Mouse (Mus musculus) embryonic facial prominence, embryonic 10.5 days (tissue): Measurements from ENCODE around the gene Nmi. TPM values are rescaled to one million over a fixed set of nuclear protein-coding genes. Genes with fewer than 3 reads are reported as not detected.
"Not testable (repeated sequence)": the region's sequence is repeated elsewhere in the genome, so short reads cannot be mapped to it uniquely, and the experiment has no call there.

Experiments used
- DNase-seq: peaks from one replicate; pipeline ENCODE4 v3.0.0-alpha.2; 2017; ENCODE audit warnings: low spot score
- H3K27ac ChIP-seq: fragments of 300-500 bp; sonication (generic); replicated peaks from 2 replicates; pipeline ENCODE4 v1.5.1; 2016; ENCODE audit warnings: mild to moderate bottlenecking
- H3K27me3 ChIP-seq: fragments of 300-500 bp; sonication (generic); replicated peaks from 2 replicates; pipeline ENCODE4 v1.6.1; 2016; ENCODE audit warnings: low read depth, mild to moderate bottlenecking; ENCODE audit not compliant: poor library complexity, severe bottlenecking
- H3K36me3 ChIP-seq: fragments of 300-500 bp; sonication (generic); replicated peaks from 2 replicates; pipeline ENCODE4 v1.6.1; 2016; ENCODE audit warnings: mild to moderate bottlenecking, moderate library complexity
- H3K4me1 ChIP-seq: fragments of 300-500 bp; sonication (generic); 2 replicates; pipeline ENCODE4 v1.6.1; 2016
- H3K4me3 ChIP-seq: fragments of 300-500 bp; sonication (generic); 2 replicates; pipeline ENCODE4 v1.5.1; 2016; ENCODE audit warnings: mild to moderate bottlenecking, moderate library complexity
- H3K9me3 ChIP-seq: fragments of 300-500 bp; sonication (generic); 2 replicates; pipeline ENCODE4 v1.6.1; 2016; ENCODE audit warnings: mild to moderate bottlenecking
- WGBS: fragments of 180-500 bp; shearing (Covaris S2); methylation state at CpG from one replicate; pipeline ENCODE4 v1.1.7; 2016; 5-methylcytosine and 5-hydroxymethylcytosine counted together
- polyA plus RNA-seq: library from polyadenylated mRNA; unstranded; fragments of >200 nt; fragmentation: Nextera tagmentation; extraction: Ambion mirVana; gene quantifications from 2 replicates; pipeline ENCODE4 v1.2.1, GENCODE M21; 2016

The Nmi gene
- polyA plus RNA-seq = 4.4 and 6.1 TPM in 2 replicates

GRCm38 (mm10) chr2:51973410-51973968, at the start of gene Nmi:
Gene Nmi, minus strand, starts transcription at chr2:51973494.
- H3K36me3 ChIP-seq = no peaks in the 10 kb centered on the region
- peak; percentile 17 for DNase-seq
- peak within 1 kb of the TSS; percentile 74 for H3K4me3 ChIP-seq
- H3K9me3 ChIP-seq = no peaks in the 10 kb centered on the region
- peaks cover 6% of the 10 kb centered on the region; the same call in 1 of the 2 replicates for H3K4me1 ChIP-seq
- peaks cover 4% of the 10 kb centered on the region; the same call in 1 of the 2 replicates for H3K27me3 ChIP-seq
- peak within 1 kb of the TSS; percentile 90 for H3K27ac ChIP-seq
- 79% methylated on average over 9 of the region's 9 CpGs for WGBS

GRCm38 (mm10) chr2:52016361-52016760, 43.1 kb upstream of the Nmi start:
- 38% methylated on average over 7 of the region's 7 CpGs for whole genome bisulfite sequencing
- H3K27ac ChIP-seq = no peak overlapping the region; the same call in 1 of the 2 replicates
- H3K4me1 ChIP-seq = peaks cover 10% of the 10 kb centered on the region
- H3K4me3 ChIP-seq = no peak overlapping the region
- H3K27me3 ChIP-seq = peaks cover 9% of the 10 kb centered on the region; the same call in 1 of the 2 replicates
- H3K9me3 ChIP-seq = no peaks in the 10 kb centered on the region
- H3K36me3 ChIP-seq = no peaks in the 10 kb centered on the region
- no peak for DNase-seq

- H3K4me1 ChIP-seq = peaks cover 10% of the 10 kb centered on the region
- no peak overlapping the region for H3K27ac ChIP-seq
- no peaks in the 10 kb centered on the region for H3K9me3 ChIP-seq
- WGBS = 78% methylated on average over 9 of the region's 9 CpGs
- no peaks in the 10 kb centered on the region for H3K36me3 ChIP-seq
- DNase-seq = no peak
- H3K4me3 ChIP-seq = no peak overlapping the region
- H3K27me3 ChIP-seq = peaks cover 9% of the 10 kb centered on the region; the same call in 1 of the 2 replicates
Observed at GRCm38 (mm10) chr2:52013306-52013820, 40.1 kb upstream of the Nmi start.

- H3K4me1 ChIP-seq, DNase-seq: not testable (repeated sequence)
Observed at GRCm38 (mm10) chr2:52011820-52012219, 38.5 kb upstream of the Nmi start.

GRCm38 (mm10) chr2:52006380-52006779, 33.1 kb upstream of the Nmi start:
- peak overlapping the region; percentile 54; the same call in 1 of the 2 replicates for H3K27ac ChIP-seq
- H3K9me3 ChIP-seq = no peaks in the 10 kb centered on the region
- DNase-seq = no peak
- no peaks in the 10 kb centered on the region for H3K36me3 ChIP-seq
- WGBS = 25% methylated on average over 3 of the region's 3 CpGs
- peaks cover 25% of the 10 kb centered on the region for H3K4me1 ChIP-seq
- H3K27me3 ChIP-seq = no peaks in the 10 kb centered on the region
- H3K4me3 ChIP-seq = no peak overlapping the region

More at GRCm38 (mm10) chr2:52011820-52012219, 38.5 kb upstream of the Nmi start:
- H3K4me3 ChIP-seq, H3K9me3 ChIP-seq, H3K27me3 ChIP-seq, H3K27ac ChIP-seq, H3K36me3 ChIP-seq: not testable (repeated sequence)
- 89% methylated on average over 3 of the region's 3 CpGs for WGBS

GRCm38 (mm10) chr2:52002299-52002698, 29.0 kb upstream of the Nmi start:
- not testable (repeated sequence) for H3K27ac ChIP-seq, H3K4me3 ChIP-seq, H3K27me3 ChIP-seq, H3K36me3 ChIP-seq, DNase-seq, H3K9me3 ChIP-seq
- H3K4me1 ChIP-seq = peaks cover 25% of the 10 kb centered on the region
- 94% methylated on average over 10 of the region's 10 CpGs for WGBS

- 86% methylated on average over 8 of the region's 8 CpGs for WGBS
- H3K27ac ChIP-seq = no peak overlapping the region
- H3K9me3 ChIP-seq = no peaks in the 10 kb centered on the region
- H3K4me1 ChIP-seq = peaks cover 19% of the 10 kb centered on the region
- no peak overlapping the region for H3K4me3 ChIP-seq
- no peaks in the 10 kb centered on the region for H3K36me3 ChIP-seq
- no peaks in the 10 kb centered on the region for H3K27me3 ChIP-seq
- DNase-seq = no peak
Observed at GRCm38 (mm10) chr2:52001521-52001920, 28.2 kb upstream of the Nmi start.

- WGBS = 63% methylated on average over 7 of the region's 7 CpGs
- H3K27ac ChIP-seq = no peak overlapping the region
- no peaks in the 10 kb centered on the region for H3K27me3 ChIP-seq
- H3K4me3 ChIP-seq = no peak overlapping the region
- 0 out of 2 replicates have a peak, but pooled peaks cover 5% of the 10 kb centered on the region for H3K4me1 ChIP-seq
- no peaks in the 10 kb centered on the region for H3K9me3 ChIP-seq
- DNase-seq = no peak
- H3K36me3 ChIP-seq = no peaks in the 10 kb centered on the region
Observed at GRCm38 (mm10) chr2:51999996-52000395, 26.7 kb upstream of the Nmi start.

GRCm38 (mm10) chr2:51991447-51991846, 18.2 kb upstream of the Nmi start:
- no peaks in the 10 kb centered on the region for H3K27me3 ChIP-seq
- H3K4me3 ChIP-seq = no peak overlapping the region
- no peak for DNase-seq
- WGBS = 92% methylated on average over 6 of the region's 6 CpGs
- H3K9me3 ChIP-seq = no peaks in the 10 kb centered on the region
- H3K4me1 ChIP-seq = no peaks in the 10 kb centered on the region
- no peak overlapping the region for H3K27ac ChIP-seq
- H3K36me3 ChIP-seq = no peaks in the 10 kb centered on the region

GRCm38 (mm10) chr2:51989559-51989958, 16.3 kb upstream of the Nmi start:
- H3K27me3 ChIP-seq = no peaks in the 10 kb centered on the region
- DNase-seq = no peak
- no peak overlapping the region for H3K4me3 ChIP-seq
- H3K9me3 ChIP-seq = no peaks in the 10 kb centered on the region
- H3K36me3 ChIP-seq = no peaks in the 10 kb centered on the region
- no peaks in the 10 kb centered on the region for H3K4me1 ChIP-seq
- H3K27ac ChIP-seq = no peak overlapping the region
- 86% methylated on average over 2 of the region's 2 CpGs for WGBS

- Histone ChIP-seq H3K27ac (no peak overlapping the region), H3K9me3 (no peaks in the 10 kb centered on the region), H3K36me3 (no peaks in the 10 kb centered on the region), H3K4me1 (peaks cover 9% of the 10 kb centered on the region; the same call in 1 of the 2 replicates), H3K27me3 (no peaks in the 10 kb centered on the region), H3K4me3 (no peak overlapping the region)
- DNase-seq = no peak
- WGBS = 87% methylated on average over 5 of the region's 5 CpGs
Observed at GRCm38 (mm10) chr2:51986695-51987094, 13.4 kb upstream of the Nmi start.

- H3K4me3 ChIP-seq = no peak overlapping the region
- H3K36me3 ChIP-seq = no peaks in the 10 kb centered on the region
- DNase-seq = no peak
- no peak overlapping the region for H3K27ac ChIP-seq
- no peaks in the 10 kb centered on the region for H3K9me3 ChIP-seq
- peaks cover 13% of the 10 kb centered on the region; the same call in 1 of the 2 replicates for H3K4me1 ChIP-seq
- H3K27me3 ChIP-seq = no peaks in the 10 kb centered on the region
- 78% methylated on average over 9 of the region's 9 CpGs for WGBS
Observed at GRCm38 (mm10) chr2:51986157-51986556, 12.9 kb upstream of the Nmi start.

- no peak overlapping the region for H3K4me3 ChIP-seq
- H3K27ac ChIP-seq = no peak overlapping the region
- no peaks in the 10 kb centered on the region for H3K27me3 ChIP-seq
- H3K4me1 ChIP-seq = peaks cover 13% of the 10 kb centered on the region; the same call in 1 of the 2 replicates
- no peak for DNase-seq
- H3K36me3 ChIP-seq = no peaks in the 10 kb centered on the region
- WGBS = 91% methylated on average over 10 of the region's 10 CpGs
- no peaks in the 10 kb centered on the region for H3K9me3 ChIP-seq
Observed at GRCm38 (mm10) chr2:51985241-51985640, 11.9 kb upstream of the Nmi start.
